Mouse (Mus musculus): ENCODE data around the gene Vmn2r31. TPM values are rescaled to one million over a fixed set of nuclear protein-coding genes. Genes with fewer than 3 reads are reported as not detected.
"Not testable (repeated sequence)": the region's sequence is repeated elsewhere in the genome, so short reads cannot be mapped to it uniquely, and the experiment has no call there.

Vmn2r31 gene
- polyA plus RNA-seq (2015; fragmentation: Nextera tagmentation; extraction: Ambion mirVana): not detected in 2 replicates

DNA sequence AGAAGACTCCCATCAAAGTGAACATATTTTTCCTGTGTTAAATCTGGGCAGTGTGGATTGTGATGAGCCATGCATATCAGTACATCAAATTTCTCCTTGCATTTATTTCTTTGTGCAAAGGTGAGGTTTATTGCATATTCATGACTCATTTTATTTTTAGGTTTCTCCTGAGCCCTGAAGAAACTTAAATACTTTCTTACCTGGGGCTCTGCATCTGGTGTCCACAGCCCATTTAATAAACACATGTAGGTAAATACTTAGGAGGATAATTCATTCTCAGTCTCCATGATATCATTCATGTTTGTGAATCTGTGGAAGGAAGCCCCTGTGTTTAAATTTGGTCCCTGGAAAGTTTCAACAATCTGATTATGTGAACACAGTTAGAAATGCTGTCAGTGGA is at the start of gene Vmn2r31:
TSS of gene Vmn2r31 (minus strand) at position 101 of the 400 bp plus-strand sequence.
- H3K27ac ChIP-seq (ENCODE audit: low read depth); H3K4me3 ChIP-seq (ENCODE audit: low read depth, low read length); H3K36me3 ChIP-seq (replicated peaks; ENCODE audit: insufficient read depth, low read length); DNase-seq; H3K9me3 ChIP-seq (ENCODE audit: low read length); ATAC-seq; H3K9ac ChIP-seq (replicated peaks); H3K4me1 ChIP-seq (ENCODE audit: insufficient read depth); H3K27me3 ChIP-seq (ENCODE audit: insufficient read depth, low read length); H3K4me2 ChIP-seq (ENCODE audit: low read depth, low read length): not testable (repeated sequence)

- 47% methylated on average over 12 of the region's 12 CpGs for whole genome bisulfite sequencing (ENCODE audit: insufficient replicate concordance)
- H3K9me3 ChIP-seq (ENCODE audit: low read length); H3K4me2 ChIP-seq (ENCODE audit: low read depth, low read length); H3K9ac ChIP-seq (replicated peaks); ATAC-seq; DNase-seq; H3K27ac ChIP-seq (ENCODE audit: low read depth); H3K4me1 ChIP-seq (ENCODE audit: insufficient read depth); H3K36me3 ChIP-seq (replicated peaks; ENCODE audit: insufficient read depth, low read length); H3K27me3 ChIP-seq (ENCODE audit: insufficient read depth, low read length); H3K4me3 ChIP-seq (ENCODE audit: low read depth, low read length): not testable (repeated sequence)
These were observed 25.1 kb downstream of the Vmn2r31 start, which contains the start of gene Gm45783 for GRCm38 (mm10) chr7:7374431-7374830. TSS of gene Gm45783 (minus strand) at chr7:7374573.

DNA sequence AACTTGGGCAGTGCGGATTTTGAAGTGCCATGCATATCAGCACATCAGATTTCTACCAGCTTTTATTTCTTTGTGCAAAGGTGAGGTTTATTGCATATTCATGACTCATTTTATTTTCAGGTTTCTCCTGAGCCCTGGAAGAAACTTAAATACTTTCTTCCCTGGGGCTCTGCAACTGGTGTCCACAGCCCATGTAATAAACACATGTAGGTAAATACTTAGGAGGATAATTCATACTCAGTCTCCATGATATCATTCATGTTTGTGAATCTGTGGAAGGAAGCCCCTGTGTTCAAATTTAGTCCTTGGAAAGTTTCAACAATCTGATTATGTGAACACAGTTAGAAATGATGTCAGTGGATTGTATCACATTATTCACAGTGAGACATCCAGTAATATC is 62.0 kb downstream of the Vmn2r31 start, which contains the start of gene Vmn2r30:
TSS of gene Vmn2r30 (minus strand) at position 101 of the 400 bp plus-strand sequence.
- not testable (repeated sequence) for ATAC-seq; H3K27ac ChIP-seq (ENCODE audit: low read depth); H3K27me3 ChIP-seq (ENCODE audit: insufficient read depth, low read length); H3K9me3 ChIP-seq (ENCODE audit: low read length); H3K36me3 ChIP-seq (replicated peaks; ENCODE audit: insufficient read depth, low read length); H3K4me1 ChIP-seq (ENCODE audit: insufficient read depth); H3K9ac ChIP-seq (replicated peaks); H3K4me2 ChIP-seq (ENCODE audit: low read depth, low read length); H3K4me3 ChIP-seq (ENCODE audit: low read depth, low read length); DNase-seq
- no CpG with 5 or more reads among the region's 1 CpGs for WGBS (ENCODE audit: insufficient replicate concordance)

Other genes starting within 250 kb of the Vmn2r31 start
- 0.27 and 0.29 TPM in 2 replicates for gene Zfp418, start 228.4 kb downstream of the Vmn2r31 start, polyA plus RNA-seq (2015; fragmentation: Nextera tagmentation; extraction: Ambion mirVana)
- gene Zfp772, start 189.7 kb downstream of the Vmn2r31 start, polyA plus RNA-seq (2015; fragmentation: Nextera tagmentation; extraction: Ambion mirVana): 0.94 and 1.0 TPM in 2 replicates
- gene Vmn2r29, start 152.4 kb downstream of the Vmn2r31 start, polyA plus RNA-seq (2015; fragmentation: Nextera tagmentation; extraction: Ambion mirVana): 0.12 TPM in 1 of 2 replicates, not detected in the other
- 0.36 and 0.82 TPM in 2 replicates for gene Gm45844, start 121.4 kb downstream of the Vmn2r31 start, polyA plus RNA-seq (2015; fragmentation: Nextera tagmentation; extraction: Ambion mirVana)
- gene Clcn4, start 98.9 kb downstream of the Vmn2r31 start, polyA plus RNA-seq (2015; fragmentation: Nextera tagmentation; extraction: Ambion mirVana): 13.3 and 16.3 TPM in 2 replicates
- gene Vmn2r30, start 62.1 kb downstream of the Vmn2r31 start, polyA plus RNA-seq (2015; fragmentation: Nextera tagmentation; extraction: Ambion mirVana): not detected in 2 replicates
- not detected in 2 replicates for gene Gm45783, start 25.1 kb downstream of the Vmn2r31 start, polyA plus RNA-seq (2015; fragmentation: Nextera tagmentation; extraction: Ambion mirVana)
- gene Vmn2r32, start 80.3 kb upstream of the Vmn2r31 start, polyA plus RNA-seq (2015; fragmentation: Nextera tagmentation; extraction: Ambion mirVana): not detected in 2 replicates
- not detected in 2 replicates for gene Vmn2r33, start 167.1 kb upstream of the Vmn2r31 start, polyA plus RNA-seq (2015; fragmentation: Nextera tagmentation; extraction: Ambion mirVana)

Measured in liver, postnatal 0 days (tissue).